Mouse (Mus musculus) left cerebral cortex, adult 2 months (tissue): ENCODE results near the gene Ctso. TPM values are rescaled to one million over a fixed set of nuclear protein-coding genes. Genes with fewer than 3 reads are reported as not detected.

Experiments
- DNase-seq, 2 experiments: peaks; one replicate each; pipeline ENCODE4 v3.0.0; 2021 to 2022; ENCODE audit warnings: low spot score in 2 of 2, mixed read lengths in 1 of 2; ENCODE audit errors: extremely low spot score in 1 of 2
- H3K27ac ChIP-seq: fragments of 200-600 bp; 2 replicates; pipeline ENCODE4 v1.8.1; 2022
- H3K4me3 ChIP-seq: fragments of 200-600 bp; 2 replicates; pipeline ENCODE4 v1.8.1; 2022
- CTCF ChIP-seq: fragments of 200-600 bp; IDR thresholded peaks from 2 replicates; pipeline ENCODE4 v1.8.1; 2022; ENCODE audit warnings: antibody characterized with exemption, mild to moderate bottlenecking, moderate library complexity
- intact Hi-C: fragments of 180-260 bp; cut with DNase I; formaldehyde crosslinking; loops from one replicate; pipeline ENCODE4 v1.15.1; 2025
- total RNA-seq, 2 experiments: library from RNA; stranded (reverse); gene quantifications; 2 replicates each; pipeline ENCODE4 v1.2.3; 2021

The Ctso gene
- total RNA-seq, 2 experiments from 2014 or later = 15.9 to 16.5 TPM

DNA sequence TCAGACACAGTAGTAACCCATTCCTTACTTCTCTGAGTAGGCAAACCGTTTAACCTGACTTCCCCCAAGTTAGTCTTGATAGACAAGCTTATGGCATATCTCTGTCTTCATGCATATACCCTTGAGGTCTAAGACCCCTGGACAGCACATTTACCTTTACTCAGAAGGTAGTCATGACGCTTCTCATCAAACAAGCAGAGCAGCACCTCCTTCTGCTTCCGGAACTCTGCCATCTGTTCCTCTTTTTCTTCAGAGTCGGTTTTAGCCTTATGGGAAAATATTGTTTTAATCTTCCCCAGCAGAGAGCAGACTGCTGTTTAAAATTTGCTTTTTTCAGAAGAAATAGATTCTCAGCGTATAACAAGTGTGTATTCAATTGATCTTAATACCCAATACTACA lies 31.4 kb downstream of the Ctso start:
- no peak; the same call in 1 of the 2 replicates for TF ChIP-seq CTCF
- Histone ChIP-seq H3K27ac (no peak overlapping the region), H3K4me3 (no peak overlapping the region)
- no peak for DNase-seq
- intact Hi-C loops = no loop called here

DNA sequence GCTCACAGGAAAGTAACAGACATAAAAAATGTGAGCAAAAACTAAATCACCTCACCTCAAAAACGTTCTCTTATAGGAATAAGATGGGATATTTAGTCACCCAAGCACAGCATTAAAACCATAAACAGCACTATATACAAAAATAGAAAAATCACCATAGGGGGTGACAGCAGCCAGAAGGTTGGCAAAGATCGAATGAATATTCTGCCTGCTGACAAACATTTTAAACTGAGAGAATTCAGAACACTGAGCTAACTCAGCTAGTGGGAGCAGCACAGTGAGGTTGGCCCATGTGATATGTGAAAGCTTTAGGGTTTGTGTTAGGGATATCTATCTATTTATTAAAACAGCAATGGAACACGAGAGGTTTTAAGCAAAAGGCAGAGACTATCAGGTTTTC lies 32.2 kb downstream of the Ctso start:
- no peak for TF ChIP-seq CTCF
- no peak overlapping the region for H3K27ac ChIP-seq
- no peak overlapping the region for H3K4me3 ChIP-seq
- intact Hi-C loops = no loop called here
- DNase-seq = no peak

DNA sequence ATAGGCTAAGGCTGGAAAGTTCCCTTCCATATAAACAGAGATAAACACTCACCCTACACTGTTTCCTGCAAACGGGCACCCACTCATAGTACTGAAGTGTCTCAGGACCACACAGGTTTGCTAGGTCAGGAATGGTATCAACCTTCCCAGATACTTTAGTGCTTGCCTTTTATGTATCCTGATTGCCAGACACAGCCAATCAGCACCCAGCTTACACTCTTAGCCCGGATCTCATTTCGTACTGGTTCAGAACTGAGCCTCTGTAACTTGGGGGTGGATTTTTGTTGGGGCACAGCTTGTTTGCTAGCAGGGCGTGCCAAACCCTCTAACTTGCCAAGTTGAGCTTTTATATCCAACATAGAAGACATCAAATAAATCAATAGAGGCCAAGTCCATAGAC lies 43.2 kb downstream of the Ctso start:
- no peak overlapping the region for H3K27ac ChIP-seq
- intact Hi-C loops = no loop called here
- TF ChIP-seq CTCF = no peak
- no peak overlapping the region for H3K4me3 ChIP-seq
- DNase-seq = no peak

DNA sequence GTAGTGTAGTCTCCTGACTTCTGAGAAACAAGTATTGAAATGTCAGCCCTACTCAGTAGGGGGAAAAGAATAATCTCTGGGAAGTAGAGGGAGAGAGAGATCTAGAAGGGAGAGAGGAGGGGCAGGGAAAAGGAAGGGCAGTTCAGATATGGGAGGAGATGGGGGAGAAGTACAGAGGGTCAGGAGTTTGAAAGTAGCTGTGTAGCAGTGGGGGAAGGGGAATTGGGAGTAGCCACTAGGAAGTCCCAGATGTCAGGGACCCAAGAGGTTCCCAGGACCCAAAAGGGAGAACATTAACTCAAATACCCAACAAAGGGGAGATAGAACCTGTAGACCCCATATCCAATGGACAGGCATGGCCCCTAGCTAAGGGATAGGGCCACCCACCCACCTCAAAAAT lies 43.7 kb downstream of the Ctso start, which contains the start of gene Tdo2:
Gene Tdo2, minus strand, starts transcription at position 101 of the 400 bp plus-strand sequence.
- intact Hi-C loops = no loop called here
- no peak for TF ChIP-seq CTCF

DNA sequence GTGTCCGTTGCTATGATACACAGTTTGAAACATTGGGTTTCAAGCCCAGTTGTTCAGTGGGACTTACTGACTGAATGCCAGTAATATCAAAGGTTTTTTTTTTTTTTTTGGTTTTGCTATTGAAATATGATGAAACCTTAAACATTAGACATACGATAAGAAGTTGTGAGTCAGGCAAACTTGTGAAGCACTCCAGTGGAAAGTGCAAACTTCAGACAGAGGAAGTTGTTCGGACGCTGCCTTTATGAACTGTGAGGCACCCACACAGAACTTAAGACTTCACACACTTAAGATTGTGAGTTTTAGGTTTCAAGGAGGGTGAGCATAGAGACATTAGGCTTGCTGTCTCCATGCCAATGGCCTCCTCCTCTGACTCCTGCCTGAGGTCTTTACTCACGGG lies 49.2 kb downstream of the Ctso start:
- Histone ChIP-seq H3K27ac (no peak overlapping the region), H3K4me3 (no peak overlapping the region)
- intact Hi-C loops = no loop called here
- TF ChIP-seq CTCF = no peak
- no peak for DNase-seq

More for the DNA sequence above, 43.7 kb downstream of the Ctso start, which contains the start of gene Tdo2:
- DNase-seq = no peak
- no peak within 1 kb of the TSS for H3K27ac ChIP-seq
- no peak within 1 kb of the TSS for H3K4me3 ChIP-seq

DNA sequence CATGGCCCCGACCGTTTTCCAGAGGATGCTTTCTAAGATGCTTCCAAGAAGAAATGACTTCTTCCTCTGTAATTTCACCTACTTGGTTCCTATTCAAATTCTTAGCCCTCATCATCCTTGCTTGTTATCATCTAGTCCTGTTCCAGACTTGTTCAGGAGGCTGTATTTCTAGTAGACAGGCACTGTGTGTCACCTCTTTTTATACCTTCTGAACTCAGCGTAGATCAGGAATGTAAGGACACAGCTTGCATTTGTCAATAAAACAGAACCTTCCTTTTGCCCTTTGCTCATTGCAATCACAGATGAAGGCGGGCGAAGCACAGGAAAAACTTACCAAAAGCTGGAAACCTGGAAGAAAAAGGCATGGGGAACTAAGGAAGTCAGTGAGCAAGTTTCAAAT lies 49.6 kb downstream of the Ctso start, which contains the start of gene Asic5:
Gene Asic5, plus strand, starts transcription at position 301 of the 400 bp plus-strand sequence.
- no peak within 1 kb of the TSS for H3K27ac ChIP-seq
- no peak for TF ChIP-seq CTCF
- intact Hi-C loops = no loop called here
- DNase-seq = no peak
- H3K4me3 ChIP-seq = no peak within 1 kb of the TSS

DNA sequence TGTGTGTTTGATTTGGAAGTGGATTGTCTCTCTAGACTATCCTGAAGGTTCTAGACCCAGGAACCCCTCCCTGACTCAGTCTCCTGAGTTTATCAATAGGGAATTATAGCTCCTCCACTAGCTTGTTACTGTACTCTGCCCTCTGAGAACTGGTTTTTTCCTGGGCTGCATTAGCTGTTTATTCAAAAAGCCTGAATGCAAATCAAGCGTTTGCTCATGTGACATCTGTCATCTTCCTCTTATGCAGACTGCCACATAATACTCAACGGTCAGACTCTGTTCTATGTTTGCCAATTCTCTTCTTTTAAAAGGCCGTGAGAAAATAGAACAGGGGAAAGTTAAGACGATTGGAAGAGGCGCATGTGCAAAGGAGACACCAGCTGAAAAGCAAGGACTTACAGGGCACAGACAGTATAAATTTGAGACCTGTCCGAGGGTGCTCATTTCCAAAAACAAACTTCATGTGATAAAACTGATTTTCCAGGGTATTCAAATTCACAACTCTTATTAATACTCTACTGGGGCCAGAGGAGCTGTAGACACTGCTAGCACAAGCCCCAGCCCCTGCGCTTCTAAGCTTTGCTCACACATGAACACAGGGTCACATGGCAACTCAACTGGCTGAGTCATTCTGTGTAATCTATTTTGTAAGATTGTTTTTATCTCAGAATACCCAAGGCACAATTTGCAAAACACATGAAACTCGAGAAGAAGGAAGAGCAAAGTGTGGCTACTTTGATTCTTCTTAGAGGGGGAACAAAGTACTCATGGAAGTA lies 50.9 kb downstream of the Ctso start:
- Histone ChIP-seq H3K4me3 (no peak overlapping the region), H3K27ac (no peak overlapping the region)
- no peak for TF ChIP-seq CTCF
- DNase-seq = no peak
- intact Hi-C loops = no loop called here

DNA sequence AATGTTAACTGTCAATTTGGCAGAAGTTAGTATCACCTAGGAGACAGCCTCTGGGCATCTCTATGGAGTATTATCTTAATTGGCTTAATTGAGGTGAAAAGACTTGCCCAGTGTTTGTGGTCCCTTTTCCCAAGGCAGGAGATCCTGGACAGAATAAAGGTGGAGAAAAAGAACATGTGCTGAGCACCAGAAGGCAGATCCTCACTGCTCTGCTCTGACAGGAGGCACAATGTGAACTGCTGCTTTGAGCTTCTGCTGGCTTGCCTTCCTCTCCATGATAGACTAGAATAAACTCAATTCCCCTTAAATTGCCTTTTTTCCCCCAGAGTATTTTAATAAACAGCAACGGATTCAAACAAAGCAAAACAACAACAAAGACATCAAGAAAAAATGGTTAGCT lies 52.7 kb downstream of the Ctso start:
- intact Hi-C loops = no loop called here
- no peak for TF ChIP-seq CTCF

DNA sequence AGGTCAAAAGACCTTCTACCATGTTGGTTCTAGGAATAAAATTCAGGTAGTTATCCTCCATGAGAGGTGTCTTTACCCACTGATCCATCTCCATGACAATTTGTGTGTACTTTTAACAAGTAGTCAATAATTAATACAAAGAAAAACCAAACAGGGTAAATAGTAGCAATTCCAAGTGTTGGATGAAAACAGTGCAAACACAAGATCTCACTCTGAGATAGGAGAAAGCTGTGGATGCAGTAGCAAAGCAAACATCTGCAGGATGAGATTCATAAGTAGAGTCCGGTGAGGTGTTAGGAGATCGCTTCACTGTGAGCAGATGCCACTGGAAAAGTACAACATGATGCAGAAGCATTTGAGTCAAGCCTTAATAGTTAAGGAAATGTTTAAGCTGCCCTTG lies 53.7 kb downstream of the Ctso start:
- DNase-seq = no peak
- Histone ChIP-seq H3K27ac (no peak overlapping the region), H3K4me3 (no peak overlapping the region)
- TF ChIP-seq CTCF = no peak
- intact Hi-C loops = no loop called here

More for the DNA sequence above, 52.7 kb downstream of the Ctso start:
- Histone ChIP-seq H3K4me3 (no peak overlapping the region), H3K27ac (no peak overlapping the region)
- no peak for DNase-seq

DNA sequence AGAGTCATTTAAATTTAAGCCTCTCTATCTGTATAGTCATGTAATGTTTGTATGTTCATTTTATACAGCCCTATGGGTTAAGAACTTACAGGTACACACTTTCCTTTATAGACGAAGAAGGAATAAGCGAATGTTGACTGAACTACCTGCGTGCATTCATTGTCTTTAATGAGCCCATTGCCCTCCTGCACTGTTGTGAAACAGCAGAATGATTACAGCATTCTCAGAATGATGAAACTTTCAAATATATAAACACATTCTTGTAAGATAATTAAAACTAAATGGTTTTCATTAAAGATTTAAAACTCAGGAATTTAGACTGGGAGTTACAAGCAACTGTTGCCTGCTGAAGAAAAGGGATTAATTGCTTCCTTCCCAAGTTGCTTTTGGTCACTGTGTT lies 55.2 kb downstream of the Ctso start:
- no peak overlapping the region for H3K27ac ChIP-seq
- no peak for DNase-seq
- no peak for TF ChIP-seq CTCF
- no peak overlapping the region for H3K4me3 ChIP-seq
- intact Hi-C loops = no loop called here

DNA sequence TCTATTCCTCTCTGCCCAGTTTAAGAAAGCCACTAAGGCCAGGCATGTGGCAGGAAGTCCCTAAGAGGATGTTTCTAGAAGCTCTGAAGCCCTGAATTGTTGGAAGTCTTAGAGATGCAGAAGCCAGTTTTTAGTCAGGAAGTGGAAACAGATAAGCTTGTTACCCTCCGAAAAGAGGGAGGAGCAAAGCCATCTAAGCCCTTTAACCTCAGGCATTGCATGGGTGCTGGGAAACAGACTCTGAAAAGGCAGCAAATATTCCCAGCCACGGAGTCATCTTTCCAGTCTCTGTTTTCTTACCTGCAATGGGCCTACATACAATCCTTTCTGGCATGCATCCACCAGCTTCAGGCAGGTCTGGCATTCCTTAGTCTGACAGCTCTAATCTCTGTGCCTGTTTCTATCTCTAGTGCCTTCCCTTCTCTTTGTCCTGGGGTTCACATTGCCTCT lies 57.3 kb downstream of the Ctso start:
- no peak for DNase-seq
- no peak overlapping the region for H3K27ac ChIP-seq
- H3K4me3 ChIP-seq = no peak overlapping the region
- intact Hi-C loops = no loop called here
- TF ChIP-seq CTCF = no peak

DNA sequence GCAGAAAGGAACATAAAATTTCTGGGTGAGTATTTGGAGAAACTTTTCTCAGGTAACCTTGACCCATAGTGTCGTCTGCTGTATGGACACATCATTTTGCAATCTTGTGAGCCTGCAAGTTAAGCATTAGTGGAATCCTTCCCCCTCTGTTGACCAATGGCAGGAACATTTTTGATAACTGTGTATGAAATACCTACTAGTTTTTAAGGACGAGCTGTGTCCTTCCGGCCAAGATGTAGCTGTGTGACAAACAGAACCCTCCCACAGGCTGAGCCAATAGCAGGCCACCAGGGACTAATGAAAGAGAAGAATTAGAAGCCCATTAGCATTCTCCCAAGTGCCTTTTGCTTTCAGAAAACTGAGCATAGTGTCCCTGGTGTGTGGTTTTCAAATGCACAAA lies 58.1 kb downstream of the Ctso start:
- intact Hi-C loops = no loop called here
- no peak for DNase-seq
- Histone ChIP-seq H3K4me3 (no peak overlapping the region), H3K27ac (no peak overlapping the region)
- TF ChIP-seq CTCF = no peak

DNA sequence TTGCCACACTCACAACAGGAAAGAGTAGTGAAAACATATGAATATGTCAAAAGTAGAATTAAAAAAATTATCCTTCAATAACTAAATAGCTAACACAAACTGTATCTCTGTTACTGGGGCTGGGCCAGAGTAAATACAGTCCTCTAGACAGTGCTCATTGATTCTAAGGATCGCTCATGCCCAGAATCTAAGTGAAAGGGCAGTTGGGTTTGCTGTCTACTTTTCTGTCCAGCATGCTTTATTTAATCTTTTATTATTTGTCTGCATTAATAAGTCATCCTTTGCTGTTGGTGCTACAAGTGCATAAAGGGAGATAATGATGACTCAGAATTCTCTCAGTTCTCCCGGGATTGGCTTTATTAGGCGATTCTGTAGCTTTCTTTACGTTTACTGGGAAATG lies 63.0 kb downstream of the Ctso start:
- no peak for DNase-seq
- no peak overlapping the region for H3K27ac ChIP-seq
- intact Hi-C loops = loop anchor here (5.0 kb wide), 2 partner anchors 337 to 862 kb away; no protein-coding TSS in a partner anchor
- TF ChIP-seq CTCF = no peak
- no peak overlapping the region for H3K4me3 ChIP-seq
